Mouse (Mus musculus) embryonic facial prominence, embryonic 13.5 days (tissue): ENCODE measurements at regions not wholly inside any gene's neighbourhood (a gene's known extent, or its start where the extent isn't known, plus 50 kb on each side); places are given as distances from the start of the nearest gene placed in this dataset.
A peak's percentile ranks its signal among the peaks of the same experiment; 100 is the strongest.

Experiments
- ATAC-seq: fragments of 200-750 bp; cut with Nextera tagmentation; 2 replicates; pipeline ENCODE4 v1.8.0; 2017; ENCODE audit warnings: low read depth; ENCODE audit not compliant: insufficient number of reproducible peaks, insufficient read depth, low FRiP score, low TSS enrichment
- H3K27ac ChIP-seq: fragments of 300-500 bp; sonication (generic); 2 replicates; pipeline ENCODE4 v1.5.1; 2015; ENCODE audit warnings: moderate library complexity, mild to moderate bottlenecking, inconsistent platforms
- H3K27me3 ChIP-seq: fragments of 300-500 bp; sonication (generic); 2 replicates; pipeline ENCODE4 v1.6.1; 2015; ENCODE audit warnings: mild to moderate bottlenecking, inconsistent platforms
- H3K36me3 ChIP-seq: fragments of 300-500 bp; sonication (generic); 2 replicates; pipeline ENCODE4 v1.6.1; 2015; ENCODE audit warnings: mild to moderate bottlenecking, inconsistent platforms
- H3K4me1 ChIP-seq: fragments of 300-500 bp; sonication (generic); 2 replicates; pipeline ENCODE4 v1.6.1; 2015; ENCODE audit warnings: inconsistent platforms
- H3K4me2 ChIP-seq: fragments of 300-500 bp; sonication (generic); 2 replicates; pipeline ENCODE4 v1.6.1; 2015; ENCODE audit warnings: moderate library complexity, mild to moderate bottlenecking, inconsistent platforms
- H3K4me3 ChIP-seq: fragments of 300-500 bp; sonication (generic); 2 replicates; pipeline ENCODE4 v1.5.1; 2015; ENCODE audit warnings: mild to moderate bottlenecking, inconsistent platforms
- H3K9ac ChIP-seq: fragments of 300-500 bp; sonication (generic); 2 replicates; pipeline ENCODE4 v1.6.1; 2015; ENCODE audit warnings: mild to moderate bottlenecking, inconsistent platforms
- H3K9me3 ChIP-seq: fragments of 300-500 bp; sonication (generic); 2 replicates; pipeline ENCODE4 v1.6.1; 2016; ENCODE audit warnings: inconsistent platforms
- WGBS: fragments of 180-500 bp; shearing (Covaris S2); methylation state at CpG from one replicate; pipeline ENCODE4 v1.1.7; 2015; ENCODE audit warnings: mixed read lengths; 5-methylcytosine and 5-hydroxymethylcytosine counted together

- no peak overlapping the region for H3K4me3 ChIP-seq
- H3K27ac ChIP-seq, result no peak overlapping the region
- ATAC-seq, result no peak
- no peaks in the 10 kb centered on the region for H3K36me3 ChIP-seq
- H3K4me1 ChIP-seq, result peaks cover 23% of the 10 kb centered on the region
- H3K27me3 ChIP-seq, result no peaks in the 10 kb centered on the region
- H3K9ac ChIP-seq, result no peak overlapping the region
- 26% methylated on average over 12 of the region's 12 CpGs for WGBS
- no peak overlapping the region for H3K4me2 ChIP-seq
- H3K9me3 ChIP-seq, result no peaks in the 10 kb centered on the region
These were observed 106.5 kb upstream of the Jarid2 start for GRCm38 (mm10) chr13:44622661-44623355.

DNA sequence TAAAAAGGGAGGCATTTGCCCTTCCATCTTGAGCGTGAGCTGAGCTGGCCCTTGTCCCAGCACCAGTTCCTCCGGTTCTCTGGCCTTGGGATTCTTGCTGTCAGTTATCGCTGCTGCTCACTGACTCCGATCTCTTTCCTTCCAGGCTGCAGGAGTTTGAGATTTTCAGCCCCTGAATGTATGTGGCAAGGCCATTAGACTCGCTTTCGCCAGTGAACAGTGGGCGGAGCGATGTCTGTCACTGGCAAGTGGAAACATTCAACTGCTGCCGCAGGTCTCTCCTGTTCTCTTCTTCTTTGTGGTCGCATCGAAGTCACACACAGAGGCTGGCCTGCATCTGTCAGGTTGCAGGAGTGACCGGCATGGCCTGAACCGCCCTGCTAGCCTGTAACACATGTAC is 104.6 kb upstream of the Jarid2 start:
- Histone ChIP-seq H3K4me1 (peaks cover 19% of the 10 kb centered on the region), H3K4me3 (no peak overlapping the region), H3K9ac (no peak overlapping the region), H3K36me3 (no peaks in the 10 kb centered on the region), H3K27ac (no peak overlapping the region), H3K27me3 (no peaks in the 10 kb centered on the region), H3K4me2 (no peak overlapping the region), H3K9me3 (no peaks in the 10 kb centered on the region)
- no peak for ATAC-seq
- WGBS, result 46% methylated on average over 13 of the region's 13 CpGs

DNA sequence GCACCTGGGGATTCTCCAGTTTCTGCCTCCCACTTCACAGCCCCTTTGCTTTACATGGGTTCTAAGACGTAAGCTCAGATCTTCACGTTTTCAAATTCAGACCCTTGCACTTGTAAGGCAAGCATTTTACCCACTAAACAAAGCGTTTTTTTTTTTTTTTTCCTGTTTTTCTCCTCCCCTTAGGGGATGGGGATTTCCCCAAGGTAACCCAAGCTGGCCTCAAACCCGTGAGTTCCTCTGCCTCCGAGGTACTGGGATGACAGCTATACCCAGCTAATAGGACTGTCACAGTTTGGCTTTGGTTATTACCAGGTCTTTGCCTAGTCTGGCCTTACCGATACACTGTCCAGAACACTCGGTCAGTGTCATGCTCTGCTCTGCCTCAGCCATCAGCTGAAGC is 103.5 kb upstream of the Jarid2 start:
- Histone ChIP-seq H3K27ac (no peak overlapping the region), H3K4me1 (peaks cover 19% of the 10 kb centered on the region), H3K36me3 (no peaks in the 10 kb centered on the region), H3K9ac (no peak overlapping the region), H3K9me3 (no peaks in the 10 kb centered on the region), H3K4me3 (no peak overlapping the region), H3K27me3 (no peaks in the 10 kb centered on the region), H3K4me2 (no peak overlapping the region)
- WGBS, result 43% methylated on average over 7 of the region's 7 CpGs
- ATAC-seq, result no peak

DNA sequence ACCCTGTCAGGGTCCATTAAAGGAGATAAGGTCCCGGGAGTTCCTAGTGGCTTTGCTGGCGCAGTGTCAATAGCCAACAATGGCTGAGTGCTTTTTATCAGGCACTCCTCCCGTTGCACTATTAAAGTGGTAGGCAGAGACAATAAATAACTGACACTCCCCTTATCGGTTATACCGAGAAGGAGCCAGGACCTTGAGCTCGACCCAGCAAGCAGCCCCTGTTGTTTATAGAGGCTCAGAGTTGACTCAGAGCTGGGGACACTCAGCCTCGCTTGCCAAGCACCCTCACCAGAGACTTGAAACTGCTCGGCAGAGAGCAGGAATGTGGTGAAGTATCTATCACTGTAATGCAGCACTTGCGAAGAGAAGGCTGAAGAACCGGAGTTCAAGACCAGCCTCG is 102.5 kb upstream of the Jarid2 start:
- no peak for ATAC-seq
- WGBS, result 70% methylated on average over 11 of the region's 11 CpGs
- no peaks in the 10 kb centered on the region for H3K36me3 ChIP-seq
- no peak overlapping the region for H3K4me2 ChIP-seq
- H3K9me3 ChIP-seq, result no peaks in the 10 kb centered on the region
- H3K4me3 ChIP-seq, result no peak overlapping the region
- no peak overlapping the region for H3K9ac ChIP-seq
- H3K4me1 ChIP-seq, result peaks cover 19% of the 10 kb centered on the region
- no peak overlapping the region for H3K27ac ChIP-seq
- no peaks in the 10 kb centered on the region for H3K27me3 ChIP-seq

GRCm38 (mm10) chr13:44630061-44630460 is 99.2 kb upstream of the Jarid2 start:
- Histone ChIP-seq H3K4me1 (peaks cover 8% of the 10 kb centered on the region), H3K9ac (no peak overlapping the region), H3K36me3 (no peaks in the 10 kb centered on the region), H3K27me3 (no peaks in the 10 kb centered on the region), H3K27ac (no peak overlapping the region), H3K4me2 (no peak overlapping the region), H3K4me3 (no peak overlapping the region), H3K9me3 (no peaks in the 10 kb centered on the region)
- ATAC-seq, result no peak
- WGBS, result 35% methylated on average over 6 of the region's 6 CpGs

GRCm38 (mm10) chr13:44634616-44635015 is 94.7 kb upstream of the Jarid2 start:
- 7% methylated on average over 11 of the region's 11 CpGs for WGBS
- Histone ChIP-seq H3K4me2 (peak overlapping the region; percentile 50), H3K36me3 (no peaks in the 10 kb centered on the region), H3K27me3 (no peaks in the 10 kb centered on the region), H3K27ac (no peak overlapping the region), H3K9me3 (no peaks in the 10 kb centered on the region), H3K4me1 (peaks cover 19% of the 10 kb centered on the region), H3K9ac (no peak overlapping the region), H3K4me3 (peak overlapping the region; percentile 11; the same call in 1 of the 2 replicates)
- ATAC-seq, result no peak

GRCm38 (mm10) chr13:44635221-44636007 is 93.9 kb upstream of the Jarid2 start:
- H3K4me1 ChIP-seq, result peaks cover 19% of the 10 kb centered on the region
- H3K27me3 ChIP-seq, result no peaks in the 10 kb centered on the region
- no peak overlapping the region for H3K9ac ChIP-seq
- no peak overlapping the region for H3K27ac ChIP-seq
- 10% methylated on average over 9 of the region's 12 CpGs for WGBS
- H3K36me3 ChIP-seq, result no peaks in the 10 kb centered on the region
- peak overlapping the region; percentile 11; the same call in 1 of the 2 replicates for H3K4me3 ChIP-seq
- no peak for ATAC-seq
- peak overlapping the region; percentile 50 for H3K4me2 ChIP-seq
- no peaks in the 10 kb centered on the region for H3K9me3 ChIP-seq

- Histone ChIP-seq H3K4me2 (no peak overlapping the region), H3K27me3 (no peaks in the 10 kb centered on the region), H3K4me1 (peaks cover 19% of the 10 kb centered on the region), H3K9me3 (no peaks in the 10 kb centered on the region), H3K9ac (no peak overlapping the region), H3K27ac (no peak overlapping the region), H3K36me3 (no peaks in the 10 kb centered on the region), H3K4me3 (no peak overlapping the region)
- no peak for ATAC-seq
- 12% methylated on average over 2 of the region's 2 CpGs for WGBS
These were observed 93.3 kb upstream of the Jarid2 start for GRCm38 (mm10) chr13:44636008-44636335.

DNA sequence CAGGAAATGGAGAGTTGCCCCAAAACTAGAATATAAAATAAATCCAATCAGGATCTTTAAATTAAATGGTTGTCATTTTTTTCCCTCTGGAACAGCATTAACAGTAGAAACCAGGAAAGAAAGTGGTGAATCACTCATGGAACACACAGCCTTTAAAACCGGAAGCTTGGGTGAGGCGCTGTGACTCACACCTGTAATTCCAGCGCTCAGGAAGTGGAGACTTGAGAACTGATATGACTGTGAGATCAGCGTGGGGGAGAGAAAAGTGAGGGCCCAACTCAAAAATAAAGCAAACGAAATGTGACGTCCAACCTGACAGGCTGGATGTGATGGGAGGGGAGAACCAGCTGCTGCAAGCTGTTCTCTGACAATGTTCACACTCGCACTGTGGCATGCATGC is 86.9 kb upstream of the Jarid2 start:
- no peak overlapping the region for H3K9ac ChIP-seq
- H3K27me3 ChIP-seq, result no peaks in the 10 kb centered on the region; the same call in 1 of the 2 replicates
- no peak for ATAC-seq
- H3K9me3 ChIP-seq, result no peaks in the 10 kb centered on the region
- 82% methylated on average over 7 of the region's 7 CpGs for WGBS
- H3K4me3 ChIP-seq, result no peak overlapping the region
- H3K4me1 ChIP-seq, result no peaks in the 10 kb centered on the region
- no peak overlapping the region for H3K4me2 ChIP-seq
- H3K36me3 ChIP-seq, result no peaks in the 10 kb centered on the region
- H3K27ac ChIP-seq, result no peak overlapping the region

- Histone ChIP-seq H3K4me1 (peaks cover 19% of the 10 kb centered on the region), H3K36me3 (no peaks in the 10 kb centered on the region), H3K27me3 (peaks cover 8% of the 10 kb centered on the region), H3K4me2 (peak overlapping the region; percentile 39), H3K27ac (no peak overlapping the region), H3K4me3 (no peak overlapping the region), H3K9me3 (no peaks in the 10 kb centered on the region), H3K9ac (no peak overlapping the region)
- no peak for ATAC-seq
- 23% methylated on average over 13 of the region's 13 CpGs for WGBS
These were observed 79.2 kb upstream of the Jarid2 start for GRCm38 (mm10) chr13:44650052-44650451.

DNA sequence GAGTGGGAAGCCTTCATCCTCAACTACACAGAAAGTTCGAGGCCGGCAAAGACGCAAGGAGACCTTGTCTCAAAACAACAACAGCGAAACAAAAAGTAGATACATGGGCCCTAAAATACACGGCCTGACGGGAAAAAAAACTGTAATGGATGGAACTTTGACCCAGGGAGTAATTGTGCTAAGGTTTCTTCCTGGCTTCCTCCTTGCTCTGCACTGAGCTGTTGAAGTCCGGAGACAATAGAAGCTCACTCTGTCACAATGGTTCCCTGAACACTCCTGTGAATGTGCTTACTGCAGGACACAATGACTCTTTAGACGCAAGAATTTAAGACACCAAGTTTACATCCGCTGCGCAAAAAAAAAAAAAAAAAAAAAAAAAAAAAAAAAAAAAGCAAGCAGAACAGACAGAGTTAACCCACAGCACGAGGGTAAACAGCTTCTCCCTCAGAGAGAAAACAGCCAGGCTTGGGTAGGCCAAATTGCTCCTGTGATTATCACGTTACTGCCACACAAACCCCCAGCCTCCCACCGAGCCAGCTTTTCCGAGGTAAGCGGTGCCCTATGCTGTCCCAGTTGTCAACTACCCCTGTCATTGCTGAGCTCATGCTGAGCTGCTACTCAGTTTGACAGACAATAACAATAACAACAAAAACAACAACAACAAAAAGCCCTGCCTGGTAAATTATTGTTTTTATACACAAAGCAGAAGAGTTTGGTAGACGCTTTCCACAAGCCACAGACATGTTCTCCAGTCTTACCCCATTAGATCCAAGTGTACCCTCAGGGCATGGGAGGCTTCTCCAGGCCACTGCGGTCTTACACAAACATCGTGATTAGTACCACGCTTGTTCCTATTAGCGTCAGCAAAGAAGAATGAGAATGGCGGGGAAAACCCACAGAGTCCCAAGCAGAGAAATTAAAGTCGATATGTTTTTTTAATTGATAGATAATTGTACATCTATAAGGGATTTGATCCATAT is 77.7 kb upstream of the Jarid2 start:
- Histone ChIP-seq H3K9ac (no peak overlapping the region), H3K27me3 (peaks cover 8% of the 10 kb centered on the region), H3K4me3 (no peak overlapping the region), H3K36me3 (no peaks in the 10 kb centered on the region), H3K27ac (0 out of 2 replicates have a peak overlapping the region, but pooled peaks have one; percentile 7), H3K9me3 (no peaks in the 10 kb centered on the region), H3K4me2 (peak overlapping the region; percentile 22; the same call in 1 of the 2 replicates), H3K4me1 (peaks cover 19% of the 10 kb centered on the region)
- WGBS, result 12% methylated on average over 22 of the region's 22 CpGs
- no peak for ATAC-seq
